Mouse (Mus musculus) heart, embryonic 11.5 days (tissue): Measurements from ENCODE around the gene Cntn5. TPM values are rescaled to one million over a fixed set of nuclear protein-coding genes. Genes with fewer than 3 reads are reported as not detected.

Experiments used
- ATAC-seq: fragments of 200-750 bp; cut with Nextera tagmentation; replicated peaks from 2 replicates; pipeline ENCODE4 v1.8.0; 2017; ENCODE audit warnings: moderate library complexity; ENCODE audit not compliant: insufficient number of reproducible peaks, low FRiP score, low TSS enrichment
- H3K27ac ChIP-seq: fragments of 300-500 bp; sonication (generic); 2 replicates; pipeline ENCODE4 v1.5.1; 2014; ENCODE audit warnings: mild to moderate bottlenecking, low read depth, low read length
- H3K27me3 ChIP-seq: fragments of 300-500 bp; sonication (generic); 2 replicates; pipeline ENCODE4 v1.6.1; 2014; ENCODE audit warnings: mild to moderate bottlenecking, low read length, mixed read lengths; ENCODE audit not compliant: control insufficient read depth, insufficient read depth
- H3K36me3 ChIP-seq: fragments of 300-500 bp; sonication (generic); 2 replicates; pipeline ENCODE4 v1.6.1; 2014; ENCODE audit warnings: mild to moderate bottlenecking, low read length, moderate library complexity, mixed read lengths; ENCODE audit not compliant: control insufficient read depth, insufficient read depth
- H3K4me1 ChIP-seq: fragments of 300-500 bp; sonication (generic); 2 replicates; pipeline ENCODE4 v1.6.1; 2014; ENCODE audit warnings: low read length; ENCODE audit not compliant: control insufficient read depth, insufficient read depth
- H3K4me2 ChIP-seq: fragments of 300-500 bp; sonication (generic); 2 replicates; pipeline ENCODE4 v1.6.1; 2014; ENCODE audit warnings: mild to moderate bottlenecking, moderate library complexity
- H3K4me3 ChIP-seq: fragments of 300-500 bp; sonication (generic); 2 replicates; pipeline ENCODE4 v1.5.1; 2014; ENCODE audit warnings: low read depth, low read length
- H3K9ac ChIP-seq: fragments of 300-500 bp; sonication (generic); 2 replicates; pipeline ENCODE4 v1.6.1; 2014; ENCODE audit warnings: mild to moderate bottlenecking, low read depth, low read length, moderate library complexity
- H3K9me3 ChIP-seq: fragments of 300-500 bp; sonication (generic); replicated peaks from 2 replicates; pipeline ENCODE4 v1.6.1; 2016; ENCODE audit warnings: low read length; ENCODE audit not compliant: control insufficient read depth
- WGBS: fragments of 180-500 bp; shearing (Covaris S2); extraction: QIAGEN DNeasy Blood & Tissue Kit; methylation state at CpG from one replicate; pipeline ENCODE4 v1.1.7; 2014; ENCODE audit not compliant: insufficient replicate concordance; 5-methylcytosine and 5-hydroxymethylcytosine counted together
- polyA plus RNA-seq: library from polyadenylated mRNA; unstranded; fragments of >200 nt; fragmentation: Nextera tagmentation; extraction: Ambion mirVana; gene quantifications from 2 replicates; pipeline ENCODE4 v1.2.1, GENCODE M21; 2014

The Cntn5 gene
- polyA plus RNA-seq, 1 experiment from 2014 or later = 0.20 TPM

DNA sequence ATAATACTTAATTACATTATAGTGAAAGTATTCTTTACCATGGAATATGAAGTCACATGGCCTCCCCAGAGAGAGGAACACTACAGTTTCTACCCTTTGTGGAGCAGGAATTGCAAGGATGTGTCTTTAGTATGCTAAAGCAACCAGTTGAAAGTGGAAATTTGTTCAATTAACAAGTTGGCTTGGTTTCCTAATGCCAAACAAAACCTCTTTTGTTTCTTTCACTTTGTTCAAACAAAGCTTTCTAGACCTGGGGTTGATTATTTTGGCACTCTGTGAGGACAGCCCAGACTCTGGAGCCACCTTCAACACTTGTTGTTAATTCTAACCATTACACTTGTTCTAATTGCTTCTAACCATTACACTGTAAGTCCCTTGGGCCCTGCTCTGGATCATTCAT, 718.5 kb downstream of the Cntn5 start:
- Histone ChIP-seq H3K4me1 (no peaks in the 10 kb centered on the region), H3K9ac (no peak overlapping the region), H3K4me2 (no peak overlapping the region), H3K4me3 (no peak overlapping the region), H3K36me3 (no peaks in the 10 kb centered on the region), H3K27me3 (no peaks in the 10 kb centered on the region), H3K9me3 (no peaks in the 10 kb centered on the region), H3K27ac (no peak overlapping the region)
- no peak for ATAC-seq

DNA sequence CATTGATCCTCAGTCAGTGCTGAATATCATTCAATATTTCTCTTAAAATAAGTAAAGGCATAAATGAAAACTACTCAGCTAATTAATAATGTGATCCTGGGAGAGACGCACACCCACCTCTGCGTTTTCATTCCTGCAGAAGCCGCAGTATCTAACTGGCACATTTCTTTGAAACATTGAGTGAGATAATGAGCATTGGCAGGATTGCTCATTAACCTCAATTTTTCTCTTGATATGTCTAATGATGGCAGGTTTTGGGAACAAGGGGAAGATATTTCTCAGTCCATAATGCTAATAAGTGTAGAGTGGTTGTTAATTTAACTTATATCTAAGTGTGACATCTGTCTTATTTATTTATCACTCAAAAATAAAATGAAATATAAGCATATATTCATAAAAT, 734.0 kb downstream of the Cntn5 start:
- H3K9ac ChIP-seq = no peak overlapping the region
- no peaks in the 10 kb centered on the region for H3K4me1 ChIP-seq
- no peaks in the 10 kb centered on the region for H3K36me3 ChIP-seq
- H3K4me3 ChIP-seq = no peak overlapping the region
- WGBS = 90% methylated on average over 3 of the region's 3 CpGs
- no peaks in the 10 kb centered on the region for H3K27me3 ChIP-seq
- no peaks in the 10 kb centered on the region for H3K9me3 ChIP-seq
- H3K4me2 ChIP-seq = no peak overlapping the region
- no peak for ATAC-seq
- H3K27ac ChIP-seq = no peak overlapping the region

DNA sequence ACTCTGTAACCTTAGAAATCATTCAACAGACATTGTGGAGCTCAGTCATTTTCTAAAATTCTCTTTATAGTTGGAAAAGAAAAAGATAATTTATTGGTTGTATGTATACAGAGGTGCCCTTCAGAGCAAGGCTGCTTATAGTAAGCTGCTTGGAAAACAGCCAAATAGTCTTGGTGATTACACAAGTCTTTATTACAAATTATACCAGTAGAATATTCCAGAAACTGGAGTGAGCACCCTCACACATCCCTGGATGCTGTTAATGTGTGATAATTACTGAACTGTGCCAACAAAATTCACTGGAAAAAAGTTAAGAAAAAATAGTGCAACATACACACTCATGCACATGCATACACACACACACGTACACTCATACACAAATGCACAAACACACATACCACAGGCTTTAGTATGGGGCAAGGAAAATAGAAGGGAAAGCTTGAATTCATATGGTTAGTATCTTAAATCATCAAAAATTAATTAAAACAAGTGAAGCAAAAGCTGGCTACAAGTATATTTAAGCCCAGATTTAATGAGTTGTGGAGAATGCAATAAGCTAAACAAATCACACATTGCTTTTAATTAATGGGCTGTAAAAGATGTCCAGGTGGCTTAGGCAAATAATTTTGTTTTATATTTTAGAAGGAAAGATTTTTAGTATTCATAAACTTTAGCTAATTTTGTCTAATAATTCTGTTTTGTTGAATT, 783.1 kb downstream of the Cntn5 start:
- Histone ChIP-seq H3K4me3 (no peak overlapping the region), H3K36me3 (no peaks in the 10 kb centered on the region), H3K27ac (no peak overlapping the region), H3K27me3 (no peaks in the 10 kb centered on the region), H3K9me3 (no peaks in the 10 kb centered on the region), H3K4me1 (no peaks in the 10 kb centered on the region), H3K9ac (no peak overlapping the region), H3K4me2 (no peak overlapping the region)
- 88% methylated on average over 1 of the region's 1 CpGs for WGBS
- ATAC-seq = no peak

DNA sequence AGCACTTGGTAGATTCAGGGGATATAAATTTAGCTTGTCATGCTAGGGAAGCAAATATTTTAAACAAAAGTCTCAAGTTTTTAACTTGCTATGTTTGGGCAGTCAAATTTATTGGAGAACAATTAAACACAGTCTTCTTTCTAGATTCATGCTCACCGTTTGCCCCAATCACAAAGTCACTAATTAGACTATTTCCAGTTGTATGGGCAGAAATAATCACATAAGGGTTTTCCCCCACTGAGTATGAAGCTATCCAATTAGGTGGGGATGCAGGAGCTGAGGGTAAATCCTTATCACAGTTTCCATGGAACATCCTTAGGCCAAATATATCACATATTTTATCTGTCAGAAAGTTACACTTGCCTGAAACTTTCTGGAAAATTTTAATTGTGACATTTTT, 788.0 kb downstream of the Cntn5 start:
- Histone ChIP-seq H3K27me3 (no peaks in the 10 kb centered on the region), H3K4me3 (no peak overlapping the region), H3K27ac (no peak overlapping the region), H3K4me2 (no peak overlapping the region), H3K9ac (no peak overlapping the region), H3K9me3 (no peaks in the 10 kb centered on the region), H3K4me1 (no peaks in the 10 kb centered on the region), H3K36me3 (no peaks in the 10 kb centered on the region)
- ATAC-seq = no peak
- 78% methylated on average over 1 of the region's 1 CpGs for WGBS

DNA sequence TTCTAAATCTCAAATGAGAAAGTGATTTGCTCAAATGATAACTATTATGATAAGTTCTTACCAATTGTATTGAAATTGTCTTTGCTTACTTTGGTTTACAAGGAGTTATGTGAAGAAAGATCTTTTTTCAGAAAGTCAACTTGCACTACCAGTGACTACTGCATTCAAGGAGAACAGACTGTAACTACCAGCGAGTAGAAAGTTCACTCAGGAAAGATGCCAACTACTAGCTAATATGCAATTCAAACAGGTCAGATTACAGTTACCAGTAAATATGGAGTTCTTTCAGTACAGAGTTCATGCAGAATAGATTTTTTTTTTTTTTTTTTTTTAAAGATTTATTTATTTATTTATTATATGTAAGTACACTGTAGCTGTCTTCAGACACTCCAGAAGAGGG, 795.4 kb downstream of the Cntn5 start:
- Histone ChIP-seq H3K27me3 (no peaks in the 10 kb centered on the region), H3K9me3 (no peaks in the 10 kb centered on the region), H3K4me3 (no peak overlapping the region), H3K4me2 (no peak overlapping the region), H3K36me3 (no peaks in the 10 kb centered on the region), H3K4me1 (no peaks in the 10 kb centered on the region), H3K9ac (no peak overlapping the region), H3K27ac (no peak overlapping the region)
- WGBS = 76% methylated on average over 1 of the region's 1 CpGs
- ATAC-seq = no peak

DNA sequence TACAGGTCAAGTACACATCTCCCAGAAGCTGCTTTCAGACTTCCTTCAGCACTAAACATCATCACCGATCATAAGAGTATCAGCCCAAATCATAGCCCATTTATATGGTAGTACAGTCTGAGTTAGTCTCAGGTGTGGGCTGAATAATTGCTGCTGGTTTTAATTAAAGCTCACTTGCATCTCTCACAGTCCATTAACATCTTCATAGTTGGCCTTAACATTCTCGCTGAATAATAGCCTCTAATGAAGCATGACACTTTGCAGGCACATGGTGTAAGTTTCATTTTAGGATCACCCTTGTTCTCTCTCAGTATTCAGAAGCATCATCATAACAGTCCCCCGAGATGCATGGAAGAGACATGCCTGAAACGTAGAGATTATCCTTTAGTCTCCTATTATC, 796.7 kb downstream of the Cntn5 start:
- H3K4me1 ChIP-seq = no peaks in the 10 kb centered on the region
- H3K36me3 ChIP-seq = no peaks in the 10 kb centered on the region
- no peaks in the 10 kb centered on the region for H3K9me3 ChIP-seq
- ATAC-seq = no peak
- H3K9ac ChIP-seq = no peak overlapping the region
- H3K4me2 ChIP-seq = no peak overlapping the region
- H3K27me3 ChIP-seq = no peaks in the 10 kb centered on the region
- WGBS = 79% methylated on average over 4 of the region's 4 CpGs
- H3K4me3 ChIP-seq = no peak overlapping the region
- H3K27ac ChIP-seq = no peak overlapping the region

DNA sequence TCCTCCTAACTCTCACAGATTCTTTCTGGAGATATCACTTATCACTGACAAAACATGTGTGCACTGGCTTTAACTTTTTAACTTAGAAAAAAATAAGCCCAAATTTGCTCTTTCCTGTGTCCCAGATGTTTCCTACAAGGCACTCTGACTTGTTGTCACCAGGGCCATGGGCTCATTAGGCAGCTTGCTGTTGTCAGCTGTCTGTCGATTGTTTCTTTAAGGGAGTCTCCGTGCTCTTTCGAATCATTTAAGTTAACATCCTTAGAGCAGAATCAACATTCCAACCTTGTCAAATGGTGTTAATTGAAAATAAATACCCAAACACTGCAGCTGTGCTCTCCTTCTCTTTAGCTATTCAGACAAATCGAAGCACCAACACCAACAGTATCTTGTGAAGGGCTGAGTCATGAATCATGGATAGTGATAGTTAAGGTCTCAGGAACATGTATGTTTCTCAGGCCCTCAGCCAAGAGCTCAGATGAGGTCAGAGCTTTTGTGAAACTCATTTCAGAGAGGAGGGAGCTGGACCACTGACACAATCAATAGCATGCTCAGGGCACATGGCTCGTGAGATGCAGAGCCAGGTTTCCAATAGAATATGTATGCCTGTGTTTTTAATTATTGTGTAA, 802.6 kb downstream of the Cntn5 start:
- WGBS = 30% methylated on average over 5 of the region's 5 CpGs
- no peaks in the 10 kb centered on the region for H3K27me3 ChIP-seq
- no peaks in the 10 kb centered on the region for H3K36me3 ChIP-seq
- no peak for ATAC-seq
- no peak overlapping the region for H3K4me2 ChIP-seq
- H3K9me3 ChIP-seq = no peaks in the 10 kb centered on the region
- H3K9ac ChIP-seq = no peak overlapping the region
- H3K4me1 ChIP-seq = no peaks in the 10 kb centered on the region
- no peak overlapping the region for H3K27ac ChIP-seq
- no peak overlapping the region for H3K4me3 ChIP-seq

DNA sequence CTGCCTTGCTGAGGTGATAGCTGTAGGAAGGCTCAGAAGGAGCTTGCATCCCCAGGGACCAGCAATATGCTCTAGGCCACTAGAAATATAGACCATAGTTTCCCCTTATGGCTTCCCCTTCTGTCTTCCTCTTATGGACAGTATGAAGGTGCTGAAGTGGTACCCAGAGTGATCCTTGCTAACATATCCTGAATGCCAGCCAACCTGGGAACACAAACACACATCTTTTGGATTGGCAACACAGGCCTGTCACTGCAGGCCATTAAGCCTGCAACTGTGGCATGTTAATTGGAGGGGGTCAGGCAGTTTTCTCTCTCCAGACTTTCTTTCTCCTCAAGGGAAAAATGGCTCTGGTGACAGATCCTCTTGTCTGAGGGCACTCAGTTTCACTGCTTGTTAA, 828.3 kb downstream of the Cntn5 start:
- no peak overlapping the region for H3K4me2 ChIP-seq
- ATAC-seq = no peak
- no peak overlapping the region for H3K27ac ChIP-seq
- no peaks in the 10 kb centered on the region for H3K9me3 ChIP-seq
- H3K27me3 ChIP-seq = no peaks in the 10 kb centered on the region
- no peaks in the 10 kb centered on the region for H3K4me1 ChIP-seq
- H3K36me3 ChIP-seq = no peaks in the 10 kb centered on the region
- no peak overlapping the region for H3K4me3 ChIP-seq
- H3K9ac ChIP-seq = no peak overlapping the region

DNA sequence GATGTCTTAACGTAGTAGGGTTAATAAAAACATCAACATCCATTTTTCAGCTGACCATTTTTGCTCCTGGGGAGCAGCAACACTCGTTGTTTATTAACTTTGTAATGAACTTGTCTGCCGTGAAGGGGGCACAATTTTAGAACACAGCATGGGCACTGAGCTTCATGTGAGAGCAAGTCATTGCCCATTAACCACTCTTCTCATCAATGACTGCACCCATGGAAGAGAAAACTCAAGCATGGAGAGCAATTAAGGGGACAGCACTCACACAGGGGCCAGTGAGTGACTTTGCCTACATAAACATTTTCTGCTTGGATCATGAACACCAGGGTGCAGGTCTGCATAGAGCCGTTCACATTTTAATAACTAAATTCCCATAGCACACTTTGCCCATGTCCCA, 831.2 kb downstream of the Cntn5 start:
- no peak for ATAC-seq
- WGBS = 68% methylated on average over 4 of the region's 4 CpGs

More for the DNA sequence above, 831.2 kb downstream of the Cntn5 start:
- Histone ChIP-seq H3K4me1 (no peaks in the 10 kb centered on the region), H3K9me3 (no peaks in the 10 kb centered on the region; the same call in 1 of the 2 replicates), H3K36me3 (no peaks in the 10 kb centered on the region), H3K27me3 (no peaks in the 10 kb centered on the region), H3K9ac (no peak overlapping the region), H3K27ac (no peak overlapping the region), H3K4me3 (no peak overlapping the region), H3K4me2 (no peak overlapping the region)
